Mouse (Mus musculus) C2C12 (cell line): ENCODE results near the gene Dnah5.

ENCODE experiments used
- CEBPB ChIP-seq: IDR thresholded peaks from one replicate; pipeline ENCODE4 v1.6.1; 2011; ENCODE audit warnings: low read depth, mild to moderate bottlenecking, control low read depth, moderate library complexity
- CTCF ChIP-seq: IDR thresholded peaks from one replicate; pipeline ENCODE4 v1.5.1; 2011; ENCODE audit not compliant: control insufficient read depth, insufficient read depth, insufficient read length
- MAX ChIP-seq: IDR thresholded peaks from one replicate; pipeline ENCODE4 v1.6.1; 2011; ENCODE audit warnings: mild to moderate bottlenecking, control low read depth
- MYOD1 ChIP-seq: IDR thresholded peaks from one replicate; pipeline ENCODE4 v1.6.1; 2011; ENCODE audit warnings: low read depth; ENCODE audit not compliant: control insufficient read depth, insufficient read length
- MYOG ChIP-seq: IDR thresholded peaks from one replicate; pipeline ENCODE4 v1.6.1; 2011; ENCODE audit not compliant: control insufficient read depth, insufficient read length; ENCODE audit errors: extremely low read depth

DNA sequence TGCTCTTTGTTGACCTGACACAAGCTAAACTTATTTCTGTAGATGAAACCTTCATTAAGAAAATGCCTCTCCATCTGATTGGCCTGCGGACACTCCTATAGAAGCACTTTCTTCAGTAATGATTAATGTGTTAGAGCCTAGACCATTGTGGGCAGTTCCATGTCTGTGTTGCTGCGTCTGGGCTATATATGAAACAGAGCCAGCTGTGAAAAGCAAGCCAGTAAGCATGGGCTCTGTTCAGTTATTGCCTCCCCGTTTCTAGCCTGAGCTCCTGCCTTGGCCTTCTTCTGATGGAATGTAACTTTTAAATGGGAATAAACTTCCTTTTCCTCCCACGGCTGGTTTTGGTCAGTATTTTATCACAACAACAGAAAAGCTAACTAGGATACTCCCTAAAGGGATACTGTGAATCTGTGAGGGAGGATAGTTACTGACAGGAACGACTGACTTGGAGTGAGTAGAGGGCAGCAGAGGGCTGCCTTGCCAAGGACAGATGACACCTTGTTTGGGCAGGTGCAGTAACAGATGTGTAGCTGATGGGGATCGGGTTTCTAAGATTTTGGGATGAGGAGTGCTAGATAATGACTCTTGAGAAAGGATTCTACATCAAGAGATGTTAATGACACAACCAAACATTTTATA, 270.3 kb downstream of the Dnah5 start:
- no peak for TF ChIP-seq CTCF
- no peak for TF ChIP-seq CEBPB
- TF ChIP-seq MAX = no peak
- TF ChIP-seq MYOD1 = no peak
- no peak for TF ChIP-seq MYOG
